Mouse (Mus musculus): ENCODE data around the gene Gja8.

The Gja8 gene

GRCm38 (mm10) chr3:96880385-96880784 lies 45.4 kb downstream of the Gja8 start:
- DNase-seq (ENCODE audit: low spot score in 2 of 2): no peak

- DNase-seq (ENCODE audit: low spot score in 2 of 2): no peak
These were observed 46.3 kb downstream of the Gja8 start for GRCm38 (mm10) chr3:96879536-96879935.

GRCm38 (mm10) chr3:96874808-96875571 lies 50.8 kb downstream of the Gja8 start:
- DNase-seq (ENCODE audit: low spot score in 2 of 2): no peak

- no peak for DNase-seq (ENCODE audit: low spot score in 2 of 2)
These were observed 53.3 kb downstream of the Gja8 start for GRCm38 (mm10) chr3:96872501-96872900.

GRCm38 (mm10) chr3:96871070-96871469 lies 54.8 kb downstream of the Gja8 start:
- DNase-seq (ENCODE audit: low spot score in 2 of 2): no peak

GRCm38 (mm10) chr3:96870270-96870669 lies 55.5 kb downstream of the Gja8 start:
- DNase-seq (ENCODE audit: low spot score in 2 of 2): no peak

- DNase-seq (ENCODE audit: low spot score in 2 of 2): no peak
These were observed 56.7 kb downstream of the Gja8 start for GRCm38 (mm10) chr3:96869091-96869490.

GRCm38 (mm10) chr3:96868566-96868965 lies 57.3 kb downstream of the Gja8 start:
- no peak for DNase-seq (ENCODE audit: low spot score in 2 of 2)

- no peak for DNase-seq (ENCODE audit: low spot score in 2 of 2)
These were observed 58.0 kb downstream of the Gja8 start for GRCm38 (mm10) chr3:96867863-96868262.
